Mouse (Mus musculus): Measurements from ENCODE around the gene Zfp978. TPM values are rescaled to one million over a fixed set of nuclear protein-coding genes. Genes with fewer than 3 reads are reported as not detected.
"Not testable (repeated sequence)": the region's sequence is repeated elsewhere in the genome, so short reads cannot be mapped to it uniquely, and the experiment has no call there.

The Zfp978 gene
- total RNA-seq, 2 experiments from 2014 or later, result 0.40 to 0.43 TPM

DNA sequence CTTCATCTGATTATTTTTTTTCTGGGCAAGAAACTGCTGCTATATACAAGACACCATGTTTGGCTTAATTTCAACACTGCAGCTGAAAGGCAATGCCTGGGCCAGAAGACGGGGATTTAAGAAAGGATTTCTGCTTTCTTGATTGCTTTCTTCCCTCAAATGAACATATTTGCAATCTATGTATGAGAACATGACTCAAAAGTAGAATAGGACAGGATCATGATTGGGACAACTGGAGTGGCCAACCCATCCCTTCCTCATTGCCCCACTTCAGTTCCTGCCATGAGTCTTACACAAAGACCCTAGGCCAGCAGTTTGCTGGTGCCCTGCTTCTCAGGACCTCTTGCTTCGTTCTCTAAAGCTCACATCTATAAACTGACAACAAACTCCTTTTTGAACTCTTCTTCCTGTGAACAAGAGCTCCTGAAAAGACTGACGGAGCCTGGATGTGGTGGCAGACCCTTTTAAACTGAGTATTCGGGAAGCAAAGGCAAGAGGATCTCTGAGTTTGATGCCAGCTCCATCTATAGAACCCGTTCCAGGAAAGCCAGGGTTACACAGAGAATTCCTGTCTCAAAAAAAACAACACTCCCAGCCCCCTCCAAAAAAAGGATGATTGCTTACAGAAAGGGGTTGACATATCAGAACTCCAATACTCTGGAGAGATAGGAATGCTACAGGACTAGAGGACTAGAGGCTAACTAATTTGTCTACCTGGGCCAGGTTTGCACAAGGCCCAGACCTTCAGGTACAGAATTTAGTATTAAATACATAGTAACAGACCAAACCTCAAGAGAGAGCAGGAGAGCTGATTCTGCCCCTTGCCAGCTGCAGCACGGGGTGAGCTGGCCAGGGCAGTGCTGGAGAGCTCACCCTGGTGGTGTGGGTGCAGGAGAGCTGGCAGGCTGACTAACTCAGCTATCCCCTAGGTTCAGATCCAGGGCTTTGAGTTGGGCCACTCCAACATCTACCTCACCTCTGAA lies 43.1 kb downstream of the Zfp978 start:
- DNase-seq; intact Hi-C loops (cut with DNase I): not testable (repeated sequence)

DNA sequence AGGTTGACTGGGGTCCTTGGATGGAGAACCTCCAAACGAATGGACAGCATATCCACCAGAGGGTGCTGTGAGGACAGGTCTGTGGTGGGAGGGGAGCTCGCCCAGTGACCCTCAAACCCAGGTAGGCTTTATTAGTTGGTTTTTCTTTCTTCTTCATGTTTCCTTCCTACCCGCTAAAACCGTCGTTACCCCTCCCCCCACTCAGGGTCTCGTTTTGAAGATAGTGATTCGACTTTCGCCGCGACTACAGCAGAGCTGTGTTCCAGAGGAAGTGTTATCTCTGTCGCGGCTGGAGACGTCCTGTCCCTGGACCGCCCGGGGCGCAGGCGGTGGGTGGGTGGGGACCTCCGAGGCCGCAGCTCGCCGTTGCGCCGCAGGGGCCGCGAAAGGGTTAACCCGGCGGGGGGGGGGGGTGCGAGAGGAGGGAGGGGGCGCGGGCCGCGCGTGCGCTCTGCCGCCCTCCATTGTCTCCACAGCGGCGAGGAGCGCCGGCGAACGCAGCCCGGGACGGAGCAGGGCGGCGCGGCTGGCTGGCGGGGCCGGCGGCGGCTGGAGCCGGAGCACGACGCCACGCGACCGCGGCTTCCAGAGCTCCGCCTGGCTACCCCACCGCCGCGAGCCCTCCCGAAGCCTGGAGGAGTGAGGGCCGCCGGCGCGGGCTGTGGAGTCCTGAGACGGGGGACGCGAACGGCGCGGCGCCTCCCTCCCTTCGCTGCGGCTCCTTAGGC lies 45.8 kb downstream of the Zfp978 start:
- DNase-seq, result peak; percentile 47 to 49
- intact Hi-C loops (cut with DNase I), result loop anchor here (2.0 kb wide), 1 partner anchor 36 kb away; no protein-coding TSS in a partner anchor

DNA sequence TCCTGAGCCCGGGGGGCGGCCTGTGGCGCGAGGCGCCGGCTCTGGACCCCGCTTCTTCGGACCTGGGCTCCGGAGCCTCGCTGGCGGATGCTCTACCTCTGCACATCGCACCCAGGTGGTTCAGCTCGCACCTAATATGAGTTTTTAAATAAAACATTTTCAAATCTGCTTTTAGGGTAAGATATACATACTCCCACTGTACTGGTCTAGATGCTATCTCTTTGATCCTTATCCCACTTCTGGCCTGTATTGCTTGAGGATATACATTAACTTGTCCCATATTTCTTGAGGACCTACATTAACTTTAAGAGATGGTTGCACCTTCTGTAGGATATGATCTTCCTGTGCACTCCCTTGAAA lies 46.3 kb downstream of the Zfp978 start:
- DNase-seq, result no peak
- intact Hi-C loops (cut with DNase I), result loop anchor here (2.0 kb wide), 1 partner anchor 35 kb away; no protein-coding TSS in a partner anchor

DNA sequence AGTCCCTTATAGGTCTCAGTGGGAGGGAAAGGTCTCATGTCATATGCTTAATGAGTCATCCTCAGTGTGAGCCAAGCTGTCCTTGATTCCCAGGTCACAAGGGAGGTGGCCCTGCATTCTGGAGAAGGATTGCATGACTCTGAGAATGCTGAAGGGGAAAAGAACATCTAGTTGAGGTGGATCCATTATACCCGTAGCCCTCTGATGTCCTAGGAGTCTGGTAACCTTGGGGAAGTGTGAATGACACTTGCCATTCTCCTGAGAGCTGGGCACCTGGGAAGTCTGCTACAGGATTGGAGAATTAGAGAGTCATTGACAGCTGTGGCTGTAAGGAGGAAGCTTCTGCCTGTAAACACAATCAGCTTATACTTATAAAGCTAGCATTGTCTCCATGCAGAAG lies 55.3 kb downstream of the Zfp978 start:
- DNase-seq; intact Hi-C loops (cut with DNase I): not testable (repeated sequence)

DNA sequence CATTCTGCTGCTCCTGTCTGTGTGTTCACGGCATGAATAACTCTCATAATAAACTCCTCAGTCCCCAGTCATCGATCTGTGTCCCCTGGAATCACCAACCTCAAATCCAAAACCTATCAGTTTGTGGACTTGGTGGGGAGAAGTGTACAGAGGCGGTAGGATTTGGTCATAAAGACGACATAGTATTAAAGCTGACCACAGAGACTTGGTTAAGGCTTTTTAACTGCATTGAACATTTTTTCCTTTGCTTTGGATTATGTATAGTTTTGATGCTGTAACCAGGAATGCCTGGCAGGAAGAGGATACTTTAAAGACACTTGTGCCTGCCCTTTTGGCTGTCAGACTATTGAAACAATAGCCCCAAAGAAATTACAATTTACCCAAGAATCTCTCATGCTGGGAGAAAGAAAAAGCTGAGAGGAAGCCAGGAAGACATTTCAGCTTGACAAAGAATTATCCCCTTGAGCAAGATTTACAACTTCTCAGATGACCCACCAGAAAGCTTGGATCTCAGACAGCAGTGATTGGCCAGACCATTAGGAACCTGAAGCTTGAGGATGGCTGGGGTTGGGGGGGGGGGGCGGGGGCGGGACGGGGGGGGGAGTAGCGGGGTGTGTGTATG lies 56.2 kb downstream of the Zfp978 start:
- DNase-seq, result no peak
- intact Hi-C loops (cut with DNase I), result no loop called here

DNA sequence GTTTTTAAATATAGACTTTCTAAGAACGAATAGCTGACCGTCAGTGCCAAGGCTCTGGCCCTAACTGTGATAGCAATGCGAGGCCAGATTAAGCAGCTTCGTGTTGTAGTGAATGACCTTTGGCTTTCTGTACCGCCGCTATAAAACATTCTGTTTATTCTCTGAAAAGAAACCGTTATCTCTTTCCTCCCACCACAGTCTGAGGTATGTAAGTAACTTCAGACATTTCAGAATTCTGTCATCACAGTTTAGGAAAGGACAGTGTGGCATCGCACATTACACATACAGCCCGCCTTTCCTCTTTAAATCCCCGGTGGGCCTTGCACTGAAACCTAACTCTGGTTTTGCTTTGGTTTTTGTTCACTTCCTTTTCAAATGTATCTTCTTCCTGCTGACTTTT lies 56.8 kb downstream of the Zfp978 start:
- intact Hi-C loops (cut with DNase I), result no loop called here

DNA sequence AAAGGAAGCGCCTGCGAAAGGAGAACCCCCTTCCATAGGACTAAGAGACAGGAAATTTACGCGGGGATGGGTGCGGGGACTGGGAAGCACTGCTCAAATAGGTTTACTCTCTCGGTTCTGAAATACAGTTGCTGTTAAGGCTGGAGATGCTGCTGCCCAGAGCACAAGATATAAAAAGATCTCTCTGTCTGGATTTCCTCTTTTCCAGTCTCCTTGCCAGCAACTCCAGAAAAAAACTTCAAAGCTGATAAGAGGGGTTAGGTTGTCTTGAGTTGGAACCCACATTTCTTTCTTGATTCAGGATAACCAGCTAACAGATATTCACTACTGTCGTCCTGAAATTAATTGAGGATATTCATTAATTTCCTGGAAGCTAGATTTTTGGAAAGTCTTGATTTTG lies 57.2 kb downstream of the Zfp978 start:
- intact Hi-C loops (cut with DNase I); DNase-seq: not testable (repeated sequence)

More for the DNA sequence above, 56.8 kb downstream of the Zfp978 start:
- DNase-seq, result no peak

DNA sequence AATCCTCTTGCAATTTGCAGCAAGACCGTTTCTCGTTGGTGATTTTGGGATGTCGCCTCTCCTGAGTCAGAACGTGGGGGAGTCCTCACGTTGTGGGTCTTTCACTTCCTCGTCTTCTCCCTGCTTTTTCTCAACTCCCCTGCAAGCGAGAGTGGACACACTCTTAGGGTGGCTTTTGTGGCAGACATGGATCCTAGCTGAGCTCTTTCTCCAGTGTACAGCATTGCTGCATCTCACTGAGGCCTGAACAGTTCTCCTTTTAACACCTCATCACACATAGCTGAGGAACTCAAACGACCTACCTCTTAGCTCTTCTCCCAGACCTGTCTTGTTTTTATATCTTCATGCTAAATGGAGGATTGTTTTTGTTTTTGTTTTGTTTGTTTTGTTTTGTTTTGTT lies 58.1 kb downstream of the Zfp978 start:
- DNase-seq; intact Hi-C loops (cut with DNase I): not testable (repeated sequence)

DNA sequence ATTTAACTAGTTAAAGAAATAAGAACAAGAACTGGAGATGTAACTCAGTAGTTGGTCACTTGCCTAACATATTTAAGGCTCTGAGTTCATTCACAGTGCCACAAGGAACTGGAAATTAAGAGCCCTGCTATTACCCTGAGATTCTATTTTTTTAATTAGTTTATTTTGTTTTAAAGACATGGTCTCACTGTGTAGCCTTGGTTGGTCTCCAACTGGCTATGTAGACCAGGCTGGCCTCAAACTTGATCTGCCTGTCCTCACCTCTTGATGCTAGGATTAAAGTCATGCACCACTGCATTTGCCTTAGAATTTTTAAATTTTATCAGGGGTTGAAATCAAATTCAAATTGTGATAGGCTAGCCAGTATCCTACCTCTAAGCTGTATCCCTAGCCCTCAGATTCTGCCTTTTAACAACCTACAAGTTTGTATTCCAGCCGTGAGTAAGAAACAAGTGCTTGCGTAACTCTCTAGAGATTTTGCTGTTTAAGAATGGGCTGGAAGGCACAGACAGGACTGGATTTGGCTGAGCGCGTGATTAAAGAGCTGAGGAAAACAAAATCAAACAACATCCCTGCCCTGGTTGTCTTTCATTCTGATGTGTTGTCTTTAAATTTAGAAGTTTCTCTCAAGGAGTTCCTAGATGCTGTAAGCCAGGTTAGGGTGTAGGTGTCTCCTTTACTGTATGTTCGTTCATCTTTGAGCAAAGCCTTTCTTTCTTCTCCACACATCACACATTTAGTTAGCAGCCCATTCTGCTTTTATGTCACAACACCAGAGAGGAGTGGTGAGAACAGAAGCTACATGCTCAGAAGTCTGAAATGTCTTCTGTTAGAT lies 58.9 kb downstream of the Zfp978 start:
- intact Hi-C loops (cut with DNase I), result loop anchor here (5.0 kb wide), 1 partner anchor 1863 kb away; no protein-coding TSS in a partner anchor
- not testable (repeated sequence) for DNase-seq

DNA sequence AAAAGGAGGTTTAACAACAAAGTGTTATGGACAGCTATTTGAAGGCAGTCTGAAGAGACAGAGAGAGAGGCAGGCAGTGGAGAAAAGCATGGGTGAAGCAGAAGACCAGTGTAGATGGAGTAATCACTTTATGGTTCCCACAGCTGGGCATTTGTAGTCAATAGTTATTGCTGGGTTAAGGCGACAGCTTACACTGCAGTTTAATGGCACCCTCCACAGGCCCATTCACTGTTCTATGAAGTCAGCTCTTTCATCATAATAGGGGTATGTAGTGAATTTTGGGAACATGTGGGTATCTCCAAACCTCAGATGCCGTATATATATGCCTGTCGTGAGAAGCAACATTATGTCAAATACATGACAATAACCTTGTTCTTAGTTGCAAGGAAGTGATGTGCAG lies 59.7 kb downstream of the Zfp978 start:
- no peak for DNase-seq
- intact Hi-C loops (cut with DNase I), result loop anchor here (5.0 kb wide), 1 partner anchor 1863 kb away; no protein-coding TSS in a partner anchor

DNA sequence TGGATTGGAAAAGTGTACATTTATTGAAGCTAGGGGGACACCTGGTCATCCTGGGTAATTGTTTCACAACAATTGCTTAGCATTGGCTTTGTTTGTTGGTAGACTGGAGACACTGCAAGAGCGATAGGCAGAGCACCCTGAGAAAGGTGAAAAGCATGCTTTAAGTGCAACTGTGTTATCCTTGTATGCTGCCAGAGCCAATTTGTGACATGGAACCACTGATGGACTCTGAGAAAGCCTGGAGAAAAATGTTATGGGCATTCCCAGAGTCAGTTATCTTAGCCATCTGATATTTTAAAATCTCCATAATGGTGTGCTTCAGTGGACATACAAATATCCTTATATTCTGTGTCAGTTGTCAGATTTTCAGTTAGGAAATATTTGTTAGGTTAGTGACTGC lies 60.2 kb downstream of the Zfp978 start:
- not testable (repeated sequence) for DNase-seq
- intact Hi-C loops (cut with DNase I), result loop anchor here (5.0 kb wide), 1 partner anchor 1864 kb away; no protein-coding TSS in a partner anchor

DNA sequence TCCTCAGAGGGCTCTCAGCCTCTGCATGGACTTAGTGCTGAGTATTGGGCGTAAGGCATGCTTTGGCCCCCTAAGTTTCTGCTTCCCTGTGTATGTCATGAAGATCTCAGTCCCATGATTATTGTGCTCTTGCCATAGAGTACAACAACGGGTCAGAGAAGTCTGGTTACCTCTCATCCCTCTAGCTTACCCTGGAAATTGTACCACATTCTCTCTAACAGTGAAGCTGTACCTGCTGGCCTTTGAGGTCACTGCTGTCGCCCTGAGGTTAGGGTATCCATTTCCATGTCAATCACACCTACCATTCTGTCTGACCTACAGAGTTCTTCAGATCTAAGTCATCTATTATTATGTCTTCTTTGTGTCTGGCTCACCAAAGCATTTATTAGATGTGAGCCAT lies 62.0 kb downstream of the Zfp978 start:
- no peak for DNase-seq
- intact Hi-C loops (cut with DNase I), result loop anchor here (5.0 kb wide), 1 partner anchor 1866 kb away; no protein-coding TSS in a partner anchor

DNA sequence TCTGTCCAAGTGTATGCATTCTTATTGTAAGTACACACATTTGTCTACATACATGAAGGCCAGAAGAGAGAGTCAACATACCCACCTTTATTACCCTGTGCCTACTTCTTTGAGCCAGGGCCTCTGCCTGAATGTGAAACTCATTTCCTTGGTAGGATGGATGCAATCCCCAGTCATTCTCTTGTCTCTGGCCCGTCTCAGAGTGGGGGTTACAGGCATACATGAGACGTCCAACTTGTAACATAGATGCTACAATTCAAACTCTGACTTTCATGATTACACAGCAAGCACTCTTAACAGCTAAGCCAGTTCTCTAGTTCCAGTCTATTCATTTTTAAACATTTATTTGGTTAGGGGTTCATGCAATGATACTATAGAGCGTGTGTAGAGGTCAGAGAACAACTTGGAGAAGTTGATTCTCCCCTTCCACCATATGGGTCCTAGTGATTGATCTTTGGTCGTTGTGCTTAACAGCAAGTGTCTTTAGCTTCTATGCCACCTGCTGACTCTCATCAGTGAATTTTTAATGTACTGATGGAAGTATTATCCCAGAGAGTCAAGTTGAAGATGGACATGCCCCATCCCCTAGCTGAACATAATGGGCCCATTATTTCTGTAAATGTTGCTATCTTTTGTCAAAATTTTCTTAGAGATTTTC lies 62.7 kb downstream of the Zfp978 start:
- DNase-seq, result no peak
- intact Hi-C loops (cut with DNase I), result loop anchor here (5.0 kb wide), 1 partner anchor 1866 kb away; no protein-coding TSS in a partner anchor

DNA sequence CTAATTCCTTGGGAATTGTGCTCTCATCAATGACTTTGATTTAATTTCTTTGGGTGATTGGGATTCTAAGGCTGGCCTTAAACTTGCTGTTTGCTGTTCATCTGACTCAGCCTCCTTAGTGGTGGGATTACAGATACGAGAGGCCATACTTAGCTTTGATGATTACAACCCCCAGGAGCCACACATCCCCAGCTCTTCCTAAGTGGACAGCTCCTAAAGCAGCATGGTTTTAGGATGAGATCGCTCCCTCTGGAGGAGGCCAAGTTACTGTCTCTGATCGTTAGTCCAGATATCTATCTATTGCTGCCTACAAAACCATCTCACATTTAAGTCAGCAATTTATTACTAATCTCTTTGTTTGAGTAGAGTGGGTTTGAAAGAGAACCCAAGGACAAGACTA lies 63.3 kb downstream of the Zfp978 start:
- intact Hi-C loops (cut with DNase I), result loop anchor here (5.0 kb wide), 1 partner anchor 1867 kb away; no protein-coding TSS in a partner anchor

DNA sequence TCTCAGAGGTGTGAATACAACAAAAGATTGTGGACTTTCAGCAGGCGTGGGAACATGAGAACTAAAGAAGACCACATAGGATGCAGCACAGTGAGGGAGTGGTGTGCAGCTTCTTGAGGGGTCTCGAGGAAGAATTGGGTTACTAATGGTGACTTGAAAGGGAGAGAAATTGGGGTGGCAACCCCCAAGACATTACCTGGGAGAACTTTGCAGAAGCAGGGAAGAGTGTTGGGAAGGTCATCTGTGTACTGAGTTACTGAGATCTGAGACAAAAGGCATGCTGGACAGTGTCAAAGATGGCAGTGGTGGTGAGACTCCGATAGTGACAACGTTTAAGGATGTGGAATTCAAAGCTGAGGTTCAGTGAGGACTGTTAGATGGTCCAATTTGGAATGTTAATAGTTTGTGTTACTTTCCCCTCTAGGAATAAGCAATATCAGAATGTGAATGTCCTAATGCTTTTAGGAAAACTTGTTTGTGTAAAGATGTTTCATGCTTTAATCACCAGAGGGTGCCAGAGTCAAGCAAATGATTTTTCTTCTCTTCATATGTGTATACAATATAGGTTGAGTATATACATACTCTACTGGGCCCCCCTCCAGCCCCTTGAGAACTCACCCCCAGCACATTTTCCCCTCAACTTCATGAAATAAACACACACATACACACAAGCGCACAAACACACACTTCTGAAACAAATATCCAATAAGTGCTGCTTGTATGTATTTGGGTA lies 64.7 kb downstream of the Zfp978 start:
- intact Hi-C loops (cut with DNase I), result not testable (repeated sequence)
- peak in 1 of 2 experiments; percentile 58 for DNase-seq

More for the DNA sequence above, 63.3 kb downstream of the Zfp978 start:
- not testable (repeated sequence) for DNase-seq

DNA sequence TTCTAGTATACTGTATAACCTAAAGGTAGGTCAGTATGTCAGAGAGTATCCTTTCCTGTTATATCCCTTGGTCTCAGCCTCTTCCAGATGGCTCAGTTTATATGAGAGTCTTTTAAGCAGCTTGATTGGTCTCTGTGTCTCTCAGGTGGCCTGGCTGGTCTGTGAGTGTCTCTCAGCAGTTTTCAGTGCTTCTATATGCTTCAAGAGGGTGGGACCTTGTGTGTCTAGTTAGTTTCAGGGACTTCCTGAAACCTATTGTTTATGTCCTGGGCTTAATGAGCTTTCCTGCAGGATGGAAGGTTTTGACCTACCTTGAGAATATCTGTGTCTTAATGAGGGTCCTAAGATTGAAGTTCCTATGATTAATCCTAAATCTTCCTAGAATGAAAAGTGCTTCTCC lies 69.5 kb downstream of the Zfp978 start:
- intact Hi-C loops (cut with DNase I), result no loop called here
- no peak for DNase-seq

DNA sequence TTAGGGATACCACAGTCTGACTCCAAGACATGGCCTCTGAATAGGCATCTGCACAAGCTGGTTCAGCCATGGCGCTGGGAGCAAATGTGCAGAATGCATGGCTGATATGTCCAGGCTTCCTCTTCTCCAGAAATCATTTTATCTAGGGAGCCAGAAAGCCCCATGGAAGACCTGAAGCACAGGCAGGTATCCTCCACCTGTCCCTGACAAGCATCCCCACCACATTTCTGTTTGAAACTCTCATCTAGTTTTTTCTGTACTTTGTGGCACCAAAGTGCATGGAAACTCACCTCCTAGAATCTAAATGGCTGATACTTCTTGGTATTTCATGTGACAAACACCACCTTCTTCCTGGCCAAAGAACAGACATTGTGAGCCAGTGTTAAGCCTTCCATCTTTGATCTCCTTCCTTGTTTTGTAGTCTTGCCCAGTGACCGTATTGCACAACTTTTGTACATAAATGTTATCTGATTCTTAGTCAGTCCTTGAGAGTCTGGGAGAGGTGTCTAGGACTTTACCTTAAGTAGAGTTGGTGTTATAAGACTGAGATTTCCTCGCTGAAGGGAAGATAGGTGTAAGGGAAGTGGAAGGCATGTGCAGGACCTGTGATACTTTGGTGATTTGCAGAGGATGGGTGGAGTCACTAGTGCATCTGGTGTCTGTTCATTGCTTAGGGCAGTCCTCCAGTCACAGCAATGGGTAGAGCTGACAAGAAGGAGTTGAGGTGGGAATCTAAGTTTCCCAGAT lies 70.8 kb downstream of the Zfp978 start:
- intact Hi-C loops (cut with DNase I); DNase-seq: not testable (repeated sequence)

DNA sequence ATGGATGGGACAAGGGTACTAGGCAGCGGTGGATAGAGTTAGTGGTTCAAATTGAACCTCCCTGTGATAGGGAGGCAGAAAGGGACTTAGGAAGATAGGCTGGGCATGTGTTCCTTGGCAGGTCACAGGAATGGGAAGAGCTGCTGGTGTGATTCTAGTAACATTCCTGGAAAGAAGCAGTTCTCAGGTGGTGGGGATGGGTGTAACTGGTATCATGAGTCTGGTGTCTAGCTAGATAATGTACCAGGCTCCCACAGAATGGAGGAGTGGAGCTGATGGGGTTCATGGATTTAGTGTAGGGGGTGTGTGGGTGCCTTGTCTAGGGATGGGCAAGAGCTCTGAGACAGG lies 71.3 kb downstream of the Zfp978 start:
- no peak for DNase-seq
- intact Hi-C loops (cut with DNase I), result no loop called here
